Mouse (Mus musculus): ENCODE results near the gene Zzef1. TPM values are rescaled to one million over a fixed set of nuclear protein-coding genes. Genes with fewer than 3 reads are reported as not detected.

Zzef1 gene
- polyA plus RNA-seq, 1 experiment from 2014 or later: 18.0 TPM

DNA sequence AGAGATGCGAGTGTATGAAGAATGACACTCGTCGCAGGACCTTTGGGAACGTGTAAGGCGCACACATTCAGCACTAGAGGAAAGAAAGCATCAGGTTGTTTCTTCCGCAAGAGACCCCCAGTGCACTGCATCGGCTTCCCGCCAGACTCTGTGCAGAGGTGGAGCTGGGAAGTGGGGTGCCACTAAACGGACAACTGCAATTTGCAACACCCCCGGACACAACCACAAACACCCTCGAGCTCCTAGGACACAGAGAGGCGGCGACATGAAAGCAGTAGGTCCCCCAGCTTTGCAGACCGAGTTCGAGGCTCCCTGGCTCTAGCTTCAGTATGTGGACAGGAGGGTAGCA lies 164.7 kb downstream of the Zzef1 start:
- no peak for DNase-seq
- Histone ChIP-seq H3K9me3 (ENCODE audit: control insufficient read depth, low read length) (no peaks in the 10 kb centered on the region), H3K27me3 (ENCODE audit: control insufficient read depth, insufficient read depth, low read length) (peaks cover 39% of the 10 kb centered on the region), H3K4me1 (ENCODE audit: control insufficient read depth, insufficient read depth, low read length) (no peaks in the 10 kb centered on the region), H3K9ac (replicated peaks; ENCODE audit: low read length) (0 out of 2 replicates have a peak overlapping the region, but pooled peaks have one; percentile 20), H3K4me2 (ENCODE audit: low read length) (peak overlapping the region; percentile 39), H3K27ac (replicated peaks; ENCODE audit: low read depth, low read length) (no peak overlapping the region), H3K4me3 (replicated peaks; ENCODE audit: low read depth, low read length) (peak overlapping the region; percentile 19), H3K36me3 (ENCODE audit: control insufficient read depth, insufficient read depth, low read length) (no peaks in the 10 kb centered on the region)
- no peak for ATAC-seq (ENCODE audit: low FRiP score, low TSS enrichment)
- WGBS: 1% methylated on average over 15 of the region's 15 CpGs

DNA sequence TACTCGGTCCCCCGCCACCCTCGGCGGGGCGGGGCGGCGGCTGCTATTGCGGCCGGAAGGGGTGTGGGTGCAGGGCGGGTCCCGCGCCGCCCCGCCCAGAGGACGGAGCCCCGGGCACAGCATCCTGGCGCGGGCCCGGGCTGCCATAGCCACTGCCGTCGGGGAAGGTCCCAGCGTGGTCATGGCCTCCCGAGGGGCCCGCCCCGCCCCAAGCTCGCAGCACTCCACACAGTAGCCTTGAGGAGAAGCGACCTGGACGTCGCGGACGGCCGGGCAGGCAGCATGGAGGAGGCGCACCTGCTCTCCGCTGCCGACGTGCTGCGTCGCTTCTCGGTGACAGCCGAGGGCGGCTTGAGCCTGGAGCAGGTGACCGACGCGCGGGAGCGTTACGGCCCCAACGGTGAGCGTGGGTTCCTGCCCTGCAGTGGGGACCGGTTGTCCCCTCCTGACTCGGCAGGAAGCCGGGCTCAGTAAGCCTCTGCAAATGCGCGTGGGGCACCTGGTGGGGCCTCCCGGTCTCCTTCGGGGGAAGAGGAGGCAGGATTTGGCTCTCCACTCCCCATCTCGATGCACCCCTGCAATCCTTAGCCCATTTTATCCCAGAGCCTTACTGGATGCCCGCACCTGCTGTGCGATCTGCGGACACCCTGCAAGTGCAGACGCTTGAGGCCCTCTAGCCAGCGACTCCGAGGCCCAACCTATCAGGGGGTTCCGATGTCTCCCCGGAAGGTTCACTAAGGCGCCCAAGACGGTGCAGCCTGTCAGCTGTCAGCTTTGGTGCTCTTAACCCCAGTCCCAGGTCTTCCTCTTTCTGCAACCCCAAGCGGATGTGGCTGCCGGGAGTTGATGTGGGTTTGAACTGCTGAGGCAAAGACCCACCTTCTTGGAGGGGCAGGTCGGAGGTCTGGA lies 165.3 kb downstream of the Zzef1 start, which contains the start of gene Atp2a3:
Gene Atp2a3 (plus strand): TSS at position 98 of the 909 bp plus-strand sequence.
- peaks cover 39% of the 10 kb centered on the region for H3K27me3 ChIP-seq (ENCODE audit: control insufficient read depth, insufficient read depth, low read length)
- 5% methylated on average over 70 of the region's 70 CpGs for WGBS
- H3K4me3 ChIP-seq (replicated peaks; ENCODE audit: low read depth, low read length): peak within 1 kb of the TSS; percentile 19
- DNase-seq: no peak
- H3K36me3 ChIP-seq (ENCODE audit: control insufficient read depth, insufficient read depth, low read length): no peaks in the 10 kb centered on the region
- peak within 1 kb of the TSS; percentile 20; the same call in 1 of the 2 replicates for H3K9ac ChIP-seq (replicated peaks; ENCODE audit: low read length)
- no peak; the same call in 1 of the 2 replicates for ATAC-seq (ENCODE audit: low FRiP score, low TSS enrichment)
- H3K4me1 ChIP-seq (ENCODE audit: control insufficient read depth, insufficient read depth, low read length): no peaks in the 10 kb centered on the region
- no peaks in the 10 kb centered on the region for H3K9me3 ChIP-seq (ENCODE audit: control insufficient read depth, low read length)
- peak within 1 kb of the TSS; percentile 39 for H3K4me2 ChIP-seq (ENCODE audit: low read length)
- no peak within 1 kb of the TSS for H3K27ac ChIP-seq (replicated peaks; ENCODE audit: low read depth, low read length)

DNA sequence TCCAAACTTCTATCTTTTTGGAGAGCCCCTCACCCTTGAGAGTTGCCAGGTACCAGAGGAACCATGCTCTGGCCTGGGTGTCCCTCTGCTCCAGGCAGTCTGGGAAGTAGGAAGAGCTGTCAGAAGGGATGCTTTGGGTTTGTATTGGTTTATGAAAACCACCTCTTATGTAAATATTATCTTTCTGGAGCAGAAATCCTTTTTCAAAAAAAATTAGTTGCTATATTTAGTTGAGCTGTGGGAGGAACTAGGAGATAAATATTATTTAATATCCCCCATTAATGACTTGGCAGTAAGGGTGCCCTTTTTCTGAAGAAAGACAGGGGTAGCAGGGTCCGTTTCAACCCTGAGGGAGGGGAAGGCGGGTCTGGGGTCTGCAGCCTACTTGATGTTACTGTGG lies 166.4 kb downstream of the Zzef1 start:
- no peak overlapping the region for H3K9ac ChIP-seq (replicated peaks; ENCODE audit: low read length)
- peaks cover 39% of the 10 kb centered on the region for H3K27me3 ChIP-seq (ENCODE audit: control insufficient read depth, insufficient read depth, low read length)
- no peak overlapping the region for H3K27ac ChIP-seq (replicated peaks; ENCODE audit: low read depth, low read length)
- H3K36me3 ChIP-seq (ENCODE audit: control insufficient read depth, insufficient read depth, low read length): no peaks in the 10 kb centered on the region
- H3K4me3 ChIP-seq (replicated peaks; ENCODE audit: low read depth, low read length): no peak overlapping the region
- no peaks in the 10 kb centered on the region for H3K9me3 ChIP-seq (ENCODE audit: control insufficient read depth, low read length)
- no peaks in the 10 kb centered on the region for H3K4me1 ChIP-seq (ENCODE audit: control insufficient read depth, insufficient read depth, low read length)
- 85% methylated on average over 2 of the region's 2 CpGs for WGBS
- ATAC-seq (ENCODE audit: low FRiP score, low TSS enrichment) (no peak), DNase-seq (no peak)
- H3K4me2 ChIP-seq (ENCODE audit: low read length): no peak overlapping the region

DNA sequence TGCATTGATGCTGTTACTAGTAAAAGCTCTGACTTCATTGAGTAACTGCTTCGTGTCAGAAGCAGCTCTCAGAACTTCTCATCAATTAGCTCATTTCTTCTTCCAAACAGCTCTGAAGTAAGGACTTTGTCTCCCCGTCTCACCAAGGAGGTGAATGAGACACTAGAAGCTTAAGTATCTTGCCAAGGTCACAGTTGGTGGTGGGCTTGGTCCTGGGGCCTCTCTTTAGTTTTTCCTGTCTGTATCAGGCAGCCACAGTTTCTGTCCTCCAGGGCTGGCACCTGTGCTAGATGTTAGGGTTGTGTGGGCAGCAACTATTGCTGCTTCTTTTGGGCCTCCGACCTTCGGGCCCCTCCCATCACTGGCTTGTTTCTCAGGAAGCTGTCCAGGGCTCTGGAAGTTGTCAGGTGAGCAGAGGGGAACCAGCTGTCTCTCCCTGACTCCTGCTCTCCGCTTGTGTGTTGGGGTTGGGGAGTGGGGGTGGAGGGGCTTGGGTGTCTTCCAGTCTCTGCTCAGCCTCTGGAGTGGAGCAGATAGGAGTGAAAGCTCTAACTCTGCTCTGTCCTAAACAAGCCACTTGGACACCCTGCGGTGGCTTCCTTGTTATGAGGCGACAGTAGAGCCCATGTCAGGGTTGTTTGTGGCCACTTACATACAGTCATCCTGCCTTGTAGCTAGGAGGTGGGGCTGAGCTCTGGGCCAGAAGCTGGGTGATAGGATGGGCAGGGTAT lies 167.2 kb downstream of the Zzef1 start:
- H3K4me2 ChIP-seq (ENCODE audit: low read length): no peak overlapping the region
- H3K9ac ChIP-seq (replicated peaks; ENCODE audit: low read length): no peak overlapping the region
- no peak overlapping the region for H3K27ac ChIP-seq (replicated peaks; ENCODE audit: low read depth, low read length)
- H3K4me1 ChIP-seq (ENCODE audit: control insufficient read depth, insufficient read depth, low read length): no peaks in the 10 kb centered on the region
- no peaks in the 10 kb centered on the region for H3K36me3 ChIP-seq (ENCODE audit: control insufficient read depth, insufficient read depth, low read length)
- ATAC-seq (ENCODE audit: low FRiP score, low TSS enrichment) (no peak), DNase-seq (no peak)
- 53% methylated on average over 7 of the region's 7 CpGs for WGBS
- no peaks in the 10 kb centered on the region for H3K9me3 ChIP-seq (ENCODE audit: control insufficient read depth, low read length)
- H3K27me3 ChIP-seq (ENCODE audit: control insufficient read depth, insufficient read depth, low read length): peaks cover 39% of the 10 kb centered on the region
- H3K4me3 ChIP-seq (replicated peaks; ENCODE audit: low read depth, low read length): no peak overlapping the region

DNA sequence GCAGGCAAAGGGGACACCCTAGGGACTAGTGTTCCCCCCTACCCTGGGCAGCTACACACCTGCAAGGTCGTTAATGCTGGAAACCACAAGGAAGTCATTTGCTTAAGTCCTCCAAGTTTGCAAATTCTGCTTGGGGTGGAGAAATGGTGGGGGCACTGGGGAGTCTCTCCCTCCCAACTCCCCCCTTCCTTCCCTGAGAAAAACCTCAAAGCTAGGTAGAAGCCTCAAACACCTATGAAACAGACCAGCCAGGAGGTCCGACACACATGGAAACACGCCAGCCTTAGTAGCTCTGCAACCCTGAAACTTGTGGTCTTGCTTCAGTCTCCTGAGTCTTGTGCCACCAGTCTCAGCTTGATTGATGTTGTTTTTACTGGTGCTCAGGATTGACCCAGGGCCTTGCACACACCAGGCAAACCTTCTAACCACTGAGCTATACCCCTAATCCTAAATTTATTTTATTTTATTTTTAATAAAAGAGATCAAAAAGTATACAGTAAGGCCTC lies 167.8 kb downstream of the Zzef1 start:
- H3K9me3 ChIP-seq (ENCODE audit: control insufficient read depth, low read length): no peaks in the 10 kb centered on the region
- DNase-seq (no peak), ATAC-seq (ENCODE audit: low FRiP score, low TSS enrichment) (no peak)
- H3K4me2 ChIP-seq (ENCODE audit: low read length): no peak overlapping the region
- no peak overlapping the region for H3K9ac ChIP-seq (replicated peaks; ENCODE audit: low read length)
- H3K4me1 ChIP-seq (ENCODE audit: control insufficient read depth, insufficient read depth, low read length): no peaks in the 10 kb centered on the region
- H3K36me3 ChIP-seq (ENCODE audit: control insufficient read depth, insufficient read depth, low read length): no peaks in the 10 kb centered on the region
- 72% methylated on average over 3 of the region's 3 CpGs for WGBS
- H3K27me3 ChIP-seq (ENCODE audit: control insufficient read depth, insufficient read depth, low read length): peaks cover 38% of the 10 kb centered on the region
- H3K4me3 ChIP-seq (replicated peaks; ENCODE audit: low read depth, low read length): no peak overlapping the region
- no peak overlapping the region for H3K27ac ChIP-seq (replicated peaks; ENCODE audit: low read depth, low read length)

DNA sequence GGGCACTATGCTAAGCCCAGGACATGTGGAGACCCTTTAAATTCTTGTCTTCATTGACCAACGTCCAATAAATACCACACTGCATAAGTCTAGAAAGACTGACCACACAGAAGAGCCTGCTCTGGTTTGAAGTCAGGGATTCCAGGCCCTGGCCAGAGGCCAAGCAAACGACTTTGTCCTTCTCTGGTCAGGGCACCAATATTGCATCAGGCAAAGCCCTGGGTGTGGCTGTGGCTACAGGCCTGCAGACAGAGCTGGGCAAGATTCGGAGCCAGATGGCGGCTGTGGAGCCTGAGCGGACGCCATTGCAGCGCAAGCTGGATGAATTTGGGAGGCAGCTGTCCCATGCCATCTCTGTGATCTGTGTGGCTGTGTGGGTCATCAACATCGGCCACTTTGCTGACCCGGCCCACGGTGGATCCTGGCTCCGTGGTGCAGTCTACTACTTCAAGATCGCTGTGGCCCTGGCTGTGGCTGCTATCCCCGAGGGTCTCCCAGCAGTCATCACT lies 179.0 kb downstream of the Zzef1 start:
- no peak for ATAC-seq (ENCODE audit: low FRiP score, low TSS enrichment)
- H3K9me3 ChIP-seq (ENCODE audit: control insufficient read depth, low read length): no peaks in the 10 kb centered on the region

More for the DNA sequence above, 179.0 kb downstream of the Zzef1 start:
- 82% methylated on average over 13 of the region's 13 CpGs for WGBS
- Histone ChIP-seq H3K27me3 (ENCODE audit: control insufficient read depth, insufficient read depth, low read length) (no peaks in the 10 kb centered on the region), H3K9ac (replicated peaks; ENCODE audit: low read length) (no peak overlapping the region), H3K27ac (replicated peaks; ENCODE audit: low read depth, low read length) (no peak overlapping the region), H3K4me3 (replicated peaks; ENCODE audit: low read depth, low read length) (no peak overlapping the region), H3K36me3 (ENCODE audit: control insufficient read depth, insufficient read depth, low read length) (no peaks in the 10 kb centered on the region), H3K4me1 (ENCODE audit: control insufficient read depth, insufficient read depth, low read length) (no peaks in the 10 kb centered on the region), H3K4me2 (ENCODE audit: low read length) (no peak overlapping the region)
- DNase-seq: no peak

Small RNA genes lying within 50 kb of the gene (microRNA-seq; reads per million reads assigned to microRNA genes)
- not detected for gene Gm44467

Other genes with a start within 250 kb of the Zzef1 start
- gene Spns3, start 245.7 kb upstream of the Zzef1 start, polyA plus RNA-seq (2014; fragmentation: Nextera tagmentation; extraction: Ambion mirVana): 0.11 TPM in 1 of 2 replicates, not detected in the other
- 87.2 and 111 TPM in 2 replicates for gene Ube2g1, start 188.9 kb upstream of the Zzef1 start, polyA plus RNA-seq (2014; fragmentation: Nextera tagmentation; extraction: Ambion mirVana)
- gene Ankfy1, start 106.2 kb upstream of the Zzef1 start, polyA plus RNA-seq (2014; fragmentation: Nextera tagmentation; extraction: Ambion mirVana): 26.7 and 40.0 TPM in 2 replicates
- gene Cyb5d2, start 84 bp upstream of the Zzef1 start, polyA plus RNA-seq (2014; fragmentation: Nextera tagmentation; extraction: Ambion mirVana): 5.7 and 6.7 TPM in 2 replicates
- 0.55 and 0.91 TPM in 2 replicates for gene Atp2a3, start 164.9 kb downstream of the Zzef1 start, polyA plus RNA-seq (2014; fragmentation: Nextera tagmentation; extraction: Ambion mirVana)
- 0.36 and 0.41 TPM in 2 replicates for gene P2rx1, start 202.9 kb downstream of the Zzef1 start, polyA plus RNA-seq (2014; fragmentation: Nextera tagmentation; extraction: Ambion mirVana)
- 11.0 and 16.6 TPM in 2 replicates for gene Camkk1, start 222.8 kb downstream of the Zzef1 start, polyA plus RNA-seq (2014; fragmentation: Nextera tagmentation; extraction: Ambion mirVana)

Measured in midbrain, embryonic 14.5 days (tissue).